Mouse (Mus musculus): ENCODE measurements around the gene Elovl6. TPM values are rescaled to one million over a fixed set of nuclear protein-coding genes. Genes with fewer than 3 reads are reported as not detected.

Elovl6 gene
- 1 to 10 TPM; 1.4 to 4.5 TPM for total RNA-seq (2021)
- long read RNA-seq, experiment 1, partial matches to known transcripts: 0 of 1 reads
- long read RNA-seq, experiment 1, other reads (novel, unspliced or antisense): 0 of 1 reads
- long read RNA-seq, experiment 2, partial matches to known transcripts: 0 of 1 reads
- long read RNA-seq, experiment 2, other reads (novel, unspliced or antisense): 1 of 1 reads

DNA sequence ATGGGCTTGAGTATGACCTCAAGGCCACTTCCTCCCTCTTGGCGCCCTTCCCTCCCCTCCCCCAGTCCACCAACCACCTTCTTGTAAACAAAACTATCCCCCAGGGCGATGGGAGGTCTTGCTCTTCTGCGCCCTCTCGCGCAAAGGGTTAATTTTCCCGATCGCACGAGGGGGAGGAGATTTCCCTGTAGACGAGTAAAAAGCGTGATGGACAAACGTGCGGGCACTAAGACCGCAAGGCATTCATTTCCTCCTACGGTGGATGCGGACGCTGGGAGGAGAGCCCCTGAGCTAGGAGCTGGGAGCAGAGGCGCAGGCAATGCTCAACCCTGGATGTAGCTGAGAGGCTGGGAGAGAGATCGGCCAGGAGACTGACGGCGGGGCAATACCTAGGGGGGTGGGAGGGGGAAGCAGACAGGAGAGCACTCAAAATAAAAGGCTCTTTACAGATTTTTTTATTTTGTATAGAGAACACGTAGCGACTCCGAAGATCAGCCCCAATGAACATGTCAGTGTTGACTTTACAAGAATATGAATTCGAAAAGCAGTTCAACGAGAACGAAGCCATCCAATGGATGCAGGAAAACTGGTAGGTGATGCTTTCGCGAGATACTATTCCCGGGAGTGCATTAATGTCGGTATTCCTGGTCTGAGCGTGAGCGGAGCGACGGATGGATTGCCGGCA lies at the start of gene Elovl6:
Elovl6 (plus strand) TSS at position 176 of the 685 bp plus-strand sequence.
- intact Hi-C loops (cut with DNase I; ENCODE audit: low total_unique reads): no loop called here
- DNase-seq: peak; percentile 41

DNA sequence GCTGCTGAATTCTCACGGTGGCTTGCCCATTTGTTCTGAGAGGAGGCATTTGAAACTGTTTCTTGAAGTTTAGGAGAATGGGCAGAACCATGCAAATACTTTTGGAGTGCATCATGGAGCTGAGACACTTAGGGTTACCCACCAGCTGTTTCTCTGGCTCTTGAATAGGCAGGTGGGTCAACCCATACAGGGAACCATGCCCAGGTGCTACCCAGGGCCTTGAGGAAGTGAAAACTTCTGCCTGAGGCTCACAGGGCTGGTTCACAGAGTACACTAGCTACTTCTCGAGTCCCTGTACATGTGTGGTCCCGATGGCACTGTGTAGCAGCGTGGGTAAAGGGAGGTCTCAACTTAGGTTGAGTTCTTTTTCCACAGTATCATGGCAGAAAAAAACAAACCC lies 43.4 kb upstream of the Elovl6 start:
- DNase-seq: no peak
- intact Hi-C loops (cut with DNase I; ENCODE audit: low total_unique reads): no loop called here

DNA sequence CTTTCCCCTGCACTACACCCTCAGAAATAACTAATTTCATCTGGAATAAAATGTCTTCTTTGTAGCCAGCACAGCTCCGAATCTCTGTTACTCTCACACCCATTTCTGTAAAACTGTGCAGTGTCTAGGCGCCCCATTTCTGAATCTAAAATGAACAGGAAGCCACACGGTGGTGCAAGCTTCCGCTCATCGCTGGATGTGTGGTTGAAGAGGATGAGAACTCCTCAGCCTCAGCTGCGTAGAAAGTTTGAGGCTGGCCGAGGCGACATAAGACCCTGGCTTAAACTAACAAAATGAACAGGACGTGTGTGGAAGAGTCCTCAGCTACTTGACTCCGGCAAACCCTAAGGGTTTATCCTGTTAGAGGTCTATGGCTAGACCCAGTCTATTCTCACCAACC lies 38.0 kb upstream of the Elovl6 start:
- DNase-seq: no peak
- intact Hi-C loops (cut with DNase I; ENCODE audit: low total_unique reads): no loop called here

DNA sequence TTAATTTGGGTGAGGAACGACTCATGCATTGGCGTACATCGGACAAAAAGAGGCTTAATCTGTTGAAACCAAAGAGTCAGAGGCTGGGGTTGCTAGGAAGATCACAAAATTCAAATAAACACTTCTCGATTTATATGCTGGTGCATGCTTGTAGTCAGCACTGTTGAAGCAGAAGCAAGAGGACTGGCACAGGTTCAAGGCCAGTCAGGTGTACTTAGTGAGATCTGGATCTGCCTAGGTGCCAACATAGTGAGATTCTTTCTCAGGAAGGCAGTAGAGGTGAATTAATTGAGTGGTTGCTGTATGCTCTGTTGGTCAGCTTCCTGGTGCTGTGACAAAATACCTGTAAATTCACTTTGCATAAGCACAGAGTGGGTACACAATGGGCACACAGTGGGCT lies 37.4 kb upstream of the Elovl6 start:
- no peak for DNase-seq
- intact Hi-C loops (cut with DNase I; ENCODE audit: low total_unique reads): loop anchor here (5.0 kb wide), 1 partner anchor 1872 kb away; no protein-coding TSS in a partner anchor

DNA sequence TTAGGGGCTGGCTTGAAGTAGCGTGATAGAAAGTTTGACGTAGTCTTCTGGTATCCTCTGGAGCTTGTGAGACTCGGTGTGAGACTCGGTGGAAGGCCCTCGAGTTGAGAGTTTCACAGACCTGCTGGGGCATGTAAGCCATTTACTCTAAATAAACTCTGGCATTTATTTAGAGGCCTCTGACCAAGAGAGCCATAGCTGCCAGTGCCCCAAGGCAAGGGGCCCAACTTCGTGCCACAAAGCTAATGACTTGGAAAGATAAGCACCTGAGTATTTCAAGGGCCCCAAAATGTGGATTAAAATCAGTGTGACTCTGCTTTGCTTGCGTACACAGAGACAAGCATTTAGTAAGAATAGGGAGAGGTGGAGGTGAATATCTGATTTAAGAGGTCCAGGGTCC lies 28.4 kb upstream of the Elovl6 start:
- intact Hi-C loops (cut with DNase I; ENCODE audit: low total_unique reads): no loop called here

DNA sequence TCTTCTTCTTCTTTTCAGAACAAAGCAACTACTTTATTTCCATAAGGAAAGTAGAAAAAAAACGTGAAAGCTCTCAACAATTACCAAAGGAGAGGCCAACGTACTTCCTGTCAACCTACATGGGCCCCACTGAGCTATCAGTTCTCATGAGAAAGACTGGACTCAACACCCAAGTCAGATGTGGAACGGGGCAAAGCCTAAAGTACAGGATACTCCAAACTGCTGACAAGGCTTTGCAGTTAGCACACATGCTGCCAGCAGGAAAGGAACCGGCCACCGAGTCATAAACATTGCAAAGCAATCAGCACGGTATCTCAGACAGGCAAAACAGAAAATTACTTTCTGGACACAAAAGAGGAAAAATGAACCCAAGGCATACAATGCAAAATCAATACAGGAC lies 27.2 kb upstream of the Elovl6 start:
- intact Hi-C loops (cut with DNase I; ENCODE audit: low total_unique reads): no loop called here
- no peak for DNase-seq

More for the DNA sequence above, 28.4 kb upstream of the Elovl6 start:
- DNase-seq: no peak

DNA sequence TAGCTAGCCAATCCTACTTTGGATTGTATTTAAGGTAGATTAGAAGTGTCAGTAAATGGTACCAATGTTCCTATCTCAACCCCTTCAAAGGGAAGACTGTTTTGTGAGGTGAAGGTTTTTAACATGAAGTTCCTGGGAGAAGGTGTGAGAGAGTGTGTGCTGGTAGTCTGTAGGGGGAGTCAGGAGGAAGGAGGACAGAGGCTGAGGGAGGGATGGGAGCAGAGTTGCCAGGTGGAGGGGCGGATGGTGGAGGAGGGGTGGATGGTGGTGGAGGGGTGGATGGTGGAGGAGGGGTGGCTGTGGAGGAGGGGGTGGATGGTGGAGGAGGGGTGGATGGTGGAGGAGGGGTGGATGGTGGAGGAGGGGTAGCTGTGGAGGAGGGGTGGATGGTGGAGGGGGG lies 24.4 kb upstream of the Elovl6 start:
- intact Hi-C loops (cut with DNase I; ENCODE audit: low total_unique reads): no loop called here
- no peak for DNase-seq

DNA sequence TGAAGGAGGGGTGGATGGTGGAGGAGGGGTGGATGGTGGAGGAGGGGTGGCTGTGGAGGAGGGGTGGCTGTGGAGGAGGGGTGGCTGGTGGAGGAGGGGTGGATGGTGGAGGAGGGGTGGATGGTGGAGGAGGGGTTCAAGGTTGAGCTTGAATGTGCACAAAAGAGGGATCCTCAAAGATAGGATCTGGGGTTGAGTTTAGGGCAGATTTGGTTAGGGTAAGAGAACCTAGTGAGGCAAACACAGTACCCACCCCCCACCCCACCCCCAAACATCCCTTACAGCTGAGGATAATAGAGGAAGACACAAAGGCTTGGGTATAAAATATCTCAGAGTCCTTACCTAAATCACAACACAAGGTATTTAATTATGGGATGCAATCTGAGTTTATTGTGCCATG lies 23.6 kb upstream of the Elovl6 start:
- intact Hi-C loops (cut with DNase I; ENCODE audit: low total_unique reads): no loop called here

DNA sequence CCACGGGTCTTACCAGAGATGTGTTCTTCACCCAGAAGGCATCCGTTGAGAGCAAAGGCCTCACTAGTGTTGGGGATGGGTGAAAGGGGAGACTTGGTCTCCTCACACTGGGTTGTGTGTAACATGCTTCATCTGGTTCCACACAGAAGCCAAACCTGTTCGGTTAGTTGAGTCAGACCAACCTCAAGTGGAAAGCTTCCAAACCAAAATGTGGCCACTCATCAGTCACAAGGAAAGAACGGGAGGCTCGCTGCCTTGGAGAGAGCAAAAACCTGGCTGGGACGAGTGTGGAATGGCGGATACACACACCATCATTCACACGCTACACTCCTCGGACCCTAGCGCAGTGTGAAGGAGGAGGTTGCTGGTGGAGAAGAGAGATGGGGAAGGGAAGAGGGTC lies 22.4 kb upstream of the Elovl6 start:
- no peak for DNase-seq
- intact Hi-C loops (cut with DNase I; ENCODE audit: low total_unique reads): no loop called here

More for the DNA sequence above, 23.6 kb upstream of the Elovl6 start:
- DNase-seq: no peak

DNA sequence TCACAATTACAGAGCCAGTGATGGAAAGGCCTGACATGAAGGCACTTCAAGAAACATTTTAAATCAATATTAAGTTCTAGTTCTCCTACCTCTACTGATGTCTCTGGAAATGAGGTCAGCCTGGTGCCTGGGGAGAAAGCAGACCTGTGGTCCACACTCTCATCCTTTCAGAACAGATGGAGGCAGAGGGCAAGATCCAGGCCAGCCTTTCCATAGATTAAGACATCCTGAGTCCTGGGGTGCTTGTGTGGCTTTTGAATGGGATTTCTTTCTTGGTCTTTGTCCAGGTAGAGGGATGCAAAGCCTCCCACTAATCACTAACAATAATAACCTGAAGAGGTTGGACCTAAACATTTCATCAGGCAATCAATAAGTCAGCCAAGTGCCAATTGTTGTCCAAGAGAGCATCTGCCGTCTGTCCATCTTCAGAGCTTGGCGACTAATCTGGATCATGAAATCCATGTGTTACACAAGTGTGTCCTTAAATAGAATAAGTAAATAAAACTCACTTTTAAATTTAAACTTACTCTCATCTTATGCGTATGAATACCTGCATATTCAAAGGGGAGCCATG lies 16.2 kb upstream of the Elovl6 start:
- no peak for DNase-seq
- intact Hi-C loops (cut with DNase I; ENCODE audit: low total_unique reads): no loop called here

DNA sequence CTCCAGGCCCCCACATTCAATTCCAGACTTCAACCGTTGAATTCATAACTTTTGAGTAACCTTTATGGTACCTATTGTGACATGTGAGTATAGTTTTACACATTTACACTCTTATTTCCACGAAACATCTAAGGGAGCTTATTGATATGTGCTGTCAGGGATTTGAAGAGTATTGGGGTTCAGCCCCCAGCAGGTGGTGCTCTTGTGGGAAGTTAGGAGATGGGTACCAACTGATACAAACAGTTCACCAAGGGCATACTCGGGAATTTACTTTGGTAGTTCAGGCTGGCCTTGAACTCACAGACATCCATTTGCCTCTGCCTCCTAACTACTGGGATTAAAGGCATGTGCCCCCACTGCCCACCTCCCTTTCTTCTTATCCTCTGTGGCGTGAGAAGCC lies 11.7 kb upstream of the Elovl6 start:
- intact Hi-C loops (cut with DNase I; ENCODE audit: low total_unique reads): no loop called here
- DNase-seq: no peak

DNA sequence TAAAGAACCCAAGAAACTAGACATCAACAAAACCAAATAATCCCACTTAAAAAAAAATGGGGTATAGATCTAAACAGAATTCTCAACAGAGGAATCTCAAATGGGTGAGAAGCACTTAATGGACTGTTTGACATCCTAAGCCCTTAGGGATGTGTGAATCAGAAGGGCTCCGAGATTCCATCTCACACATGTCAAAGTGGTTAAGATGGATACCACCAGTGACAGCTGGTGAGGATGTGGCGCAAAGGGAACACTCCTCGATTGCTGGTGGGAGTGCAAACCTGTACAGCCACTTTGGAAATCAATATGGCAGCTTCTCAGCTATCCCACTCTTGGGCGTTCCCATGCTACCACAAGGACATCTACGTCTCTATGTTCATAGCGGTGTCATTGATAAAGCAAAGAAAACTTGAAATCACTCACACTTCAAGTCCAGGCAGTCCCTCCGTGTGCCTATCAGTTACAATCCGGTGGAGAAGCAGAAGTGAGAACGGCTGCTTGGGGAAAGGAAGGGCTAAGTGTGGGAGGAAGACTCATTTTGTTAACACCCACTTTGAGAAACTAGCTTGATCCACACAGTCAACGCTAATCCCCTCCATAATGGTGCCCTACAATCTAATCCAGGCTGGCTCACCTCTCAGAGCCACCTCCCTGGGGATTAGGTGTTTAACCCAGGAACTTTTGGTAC lies 8.6 kb upstream of the Elovl6 start:
- intact Hi-C loops (cut with DNase I; ENCODE audit: low total_unique reads): no loop called here

DNA sequence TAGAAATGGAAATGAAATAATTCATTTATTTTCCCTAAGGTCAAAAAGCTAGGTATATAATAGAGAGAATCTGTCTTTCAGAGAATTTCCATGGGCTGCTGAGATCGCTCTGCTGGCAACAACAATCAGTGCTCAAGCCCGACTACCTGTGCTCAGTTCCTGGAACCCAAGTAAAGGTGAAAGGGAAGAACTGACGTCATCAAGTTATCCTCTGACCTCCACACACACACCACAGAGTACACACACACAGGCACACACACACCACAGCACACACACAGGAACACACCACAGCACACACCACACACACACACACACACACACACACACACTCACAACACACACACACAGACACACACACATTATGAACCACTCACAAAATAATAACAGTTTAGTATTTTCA lies 5.1 kb upstream of the Elovl6 start:
- no peak for DNase-seq
- intact Hi-C loops (cut with DNase I; ENCODE audit: low total_unique reads): no loop called here

More for the DNA sequence above, 8.6 kb upstream of the Elovl6 start:
- no peak for DNase-seq

DNA sequence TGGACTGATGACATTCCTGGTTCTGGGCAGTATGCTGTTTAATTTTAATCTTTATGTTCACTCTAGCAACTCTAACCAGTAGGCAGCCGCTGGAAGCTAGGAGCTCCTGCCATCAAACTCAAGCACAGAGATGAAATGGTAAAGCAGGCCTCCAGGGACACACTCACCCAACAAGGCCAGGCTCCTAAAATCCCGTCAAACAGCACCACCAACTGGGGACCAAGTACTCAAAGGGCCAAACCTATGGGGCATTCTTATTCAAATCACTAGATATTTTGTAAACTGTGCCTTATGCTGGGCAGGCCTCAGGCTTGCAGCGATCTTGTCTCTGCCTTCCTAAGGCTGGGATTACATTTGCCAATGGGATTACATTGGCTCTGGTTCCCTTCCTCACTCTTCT lies 2.8 kb upstream of the Elovl6 start:
- DNase-seq: no peak
- intact Hi-C loops (cut with DNase I; ENCODE audit: low total_unique reads): no loop called here

DNA sequence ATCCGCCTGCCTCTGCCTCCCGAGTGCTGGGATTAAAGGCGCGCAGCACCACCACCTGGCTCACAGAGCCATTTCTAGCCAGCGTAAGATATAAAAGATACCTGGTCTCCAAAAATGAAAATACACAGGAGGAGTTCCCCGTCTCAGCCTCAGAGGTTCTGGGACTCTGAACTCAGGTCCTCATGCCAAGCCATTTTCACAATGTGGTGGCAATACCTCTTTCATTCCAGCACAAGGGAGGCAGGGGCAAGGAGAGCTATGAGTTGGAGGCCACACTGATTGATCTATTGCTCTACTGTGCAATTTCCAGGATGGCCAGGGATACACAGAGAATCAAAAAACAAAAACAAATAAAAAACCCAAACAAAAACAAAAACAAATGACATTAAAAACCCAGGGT lies 1.7 kb upstream of the Elovl6 start:
- intact Hi-C loops (cut with DNase I; ENCODE audit: low total_unique reads): no loop called here
- DNase-seq: no peak

DNA sequence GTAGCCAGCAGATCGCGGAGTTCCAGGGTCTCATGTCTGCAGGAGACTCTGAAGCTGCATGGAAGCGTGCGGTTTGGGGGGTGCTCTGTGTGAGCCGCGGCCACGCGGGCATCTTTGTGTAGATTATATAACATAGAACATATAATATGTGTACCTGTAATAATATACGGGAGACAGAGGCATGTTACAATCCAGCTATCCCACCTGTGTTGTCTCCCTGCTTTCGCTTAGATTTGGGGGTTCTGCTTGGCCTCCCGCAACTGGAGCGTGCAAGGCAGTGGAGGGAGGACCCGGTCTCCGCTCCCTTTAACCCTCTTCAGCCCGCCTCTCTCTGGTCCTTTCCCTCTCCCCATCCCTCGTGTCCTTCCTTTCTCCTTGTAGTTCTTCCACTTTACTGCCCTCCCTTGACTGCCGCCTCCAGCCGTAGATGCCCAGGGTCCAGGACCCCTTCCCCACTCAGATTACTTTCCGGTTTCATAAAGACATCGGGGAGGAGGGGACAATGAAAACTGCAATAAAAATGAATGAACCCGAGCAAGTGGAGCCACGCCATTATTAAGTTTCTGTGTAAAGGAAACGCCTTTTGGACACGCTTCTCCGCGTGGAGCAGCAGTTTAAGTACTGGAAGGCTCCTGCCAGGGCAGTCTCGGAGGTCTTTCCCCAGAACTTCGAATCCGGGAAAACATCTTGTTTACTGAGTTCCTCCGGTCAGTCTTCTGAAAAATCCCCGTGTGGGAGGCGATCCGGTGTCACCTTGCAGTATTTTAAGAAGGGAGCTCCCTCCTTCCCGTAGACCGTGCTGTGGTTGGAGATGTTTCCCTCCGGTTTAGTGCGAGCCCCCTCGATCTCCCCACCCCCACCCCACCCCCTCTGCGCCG lies 949 bp downstream of the Elovl6 start:
- intact Hi-C loops (cut with DNase I; ENCODE audit: low total_unique reads): no loop called here
- DNase-seq: peak; percentile 10

DNA sequence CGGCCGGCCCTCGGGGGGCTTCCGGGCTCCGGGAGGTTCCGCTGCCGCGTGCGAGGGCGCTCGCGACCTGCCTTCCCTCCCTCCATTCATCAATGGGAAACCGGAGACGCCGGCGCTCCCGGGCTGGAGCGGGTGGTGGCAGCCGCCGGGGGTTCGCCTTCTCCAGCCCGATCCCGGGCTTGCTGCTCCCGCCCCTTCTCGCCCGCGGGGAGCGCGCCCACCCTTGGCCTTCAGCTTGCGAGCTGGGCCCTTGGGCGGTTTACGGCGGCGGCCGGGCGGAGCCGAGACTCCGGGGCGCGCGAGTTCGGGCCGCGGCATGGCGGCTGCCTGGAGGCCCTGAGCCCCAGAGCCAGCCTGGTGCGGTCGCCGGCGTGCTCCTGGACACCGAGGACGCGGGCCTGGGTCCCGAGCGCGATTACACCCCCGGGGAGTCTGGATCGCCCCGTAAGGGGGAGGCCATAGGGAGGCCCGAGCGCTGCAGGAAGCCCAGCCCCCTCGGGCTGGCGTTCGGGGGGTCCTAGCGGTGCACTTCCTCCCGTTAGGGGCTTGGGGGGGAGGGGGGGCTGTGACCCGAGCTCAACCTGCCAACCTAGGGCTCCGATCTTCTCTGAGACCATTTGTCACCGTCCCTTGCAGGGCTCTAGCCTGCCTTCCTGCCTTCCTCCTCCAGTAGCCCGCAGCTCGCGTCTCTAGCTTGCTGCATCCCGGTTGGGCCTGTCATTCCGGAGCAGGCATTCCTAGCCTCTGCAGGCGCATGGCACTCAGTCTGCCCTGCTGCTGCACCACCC lies 1.8 kb downstream of the Elovl6 start:
- peak; percentile 73 for DNase-seq
- intact Hi-C loops (cut with DNase I; ENCODE audit: low total_unique reads): no loop called here

DNA sequence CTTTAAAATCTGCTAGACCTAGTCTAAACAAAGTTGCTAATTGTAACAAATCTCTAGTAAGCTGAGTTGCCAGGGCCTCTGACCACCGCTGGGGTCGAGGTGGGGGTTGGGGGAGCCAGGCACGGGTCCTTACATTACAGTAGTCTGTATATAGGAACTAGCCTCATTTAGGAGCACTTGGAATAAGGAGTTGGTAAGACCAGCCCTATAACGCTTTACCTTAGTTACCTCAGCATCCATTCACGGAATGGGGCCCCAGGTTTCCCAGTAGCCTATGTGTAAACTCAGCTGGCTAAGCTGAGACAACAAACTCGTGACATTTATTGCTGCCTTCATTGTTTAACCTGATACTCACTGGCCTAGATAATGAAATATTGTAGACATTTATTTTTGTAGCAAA lies 3.3 kb downstream of the Elovl6 start:
- DNase-seq: no peak
- intact Hi-C loops (cut with DNase I; ENCODE audit: low total_unique reads): no loop called here

DNA sequence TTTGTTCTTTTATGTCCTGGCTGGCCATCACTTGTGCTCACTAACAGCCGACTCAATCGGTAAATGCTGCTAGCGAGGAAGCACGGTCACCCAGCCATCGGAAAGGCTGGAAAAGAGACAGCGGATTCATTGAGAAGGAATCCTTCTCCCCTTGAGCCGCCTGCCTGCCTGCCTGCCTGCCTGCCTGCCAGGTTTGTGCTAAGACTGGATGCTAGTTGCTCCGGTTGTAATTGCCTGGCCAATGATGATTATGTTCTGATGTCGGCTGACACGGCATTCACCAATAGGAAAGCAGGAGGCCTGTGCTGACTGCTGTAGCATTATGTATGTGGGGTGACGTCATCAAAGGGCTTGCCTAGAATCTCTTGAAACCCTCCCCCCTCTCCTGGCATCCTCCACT lies 4.0 kb downstream of the Elovl6 start:
- intact Hi-C loops (cut with DNase I; ENCODE audit: low total_unique reads): no loop called here
- peak; percentile 78 for DNase-seq

All from gastrocnemius, postnatal 14 days (tissue).